Comparison of ENCODE assay signal across 1 mouse cellular context in genomic region chr11:109621183-109621582, GRCm38 (mm10).
A peak's percentile ranks its signal among the peaks of the same experiment; 100 is the strongest.
TF ChIP-seq lines count a peak whose summit lies in the region.

No protein-coding gene starts in this region.

TF ChIP-seq in MEL, 35 proteins besides CTCF, POLR2A, EP300 and RAD21 (continued from another document):
- TF ChIP-seq GATA1 (IDR thresholded peaks at IDR 0.05; ENCODE audit: low read depth, low read length) (0 out of 2 replicates have a peak, but pooled peaks have one; percentile 37), MYC (IDR thresholded peaks at IDR 0.05; ENCODE audit: low read depth, low read length) (peak; percentile 20; the same call in 1 of the 2 replicates), HCFC1 (IDR thresholded peaks at IDR 0.05; ENCODE audit: low read depth, low read length) (no peak)
